Mouse (Mus musculus): Measurements from ENCODE around the gene Olfr1502. TPM values are rescaled to one million over a fixed set of nuclear protein-coding genes. Genes with fewer than 3 reads are reported as not detected.
"Not testable (repeated sequence)": the region's sequence is repeated elsewhere in the genome, so short reads cannot be mapped to it uniquely, and the experiment has no call there.

The Olfr1502 gene
- polyA plus RNA-seq (2014; fragmentation: Nextera tagmentation; extraction: Ambion mirVana): not detected in 2 replicates

DNA sequence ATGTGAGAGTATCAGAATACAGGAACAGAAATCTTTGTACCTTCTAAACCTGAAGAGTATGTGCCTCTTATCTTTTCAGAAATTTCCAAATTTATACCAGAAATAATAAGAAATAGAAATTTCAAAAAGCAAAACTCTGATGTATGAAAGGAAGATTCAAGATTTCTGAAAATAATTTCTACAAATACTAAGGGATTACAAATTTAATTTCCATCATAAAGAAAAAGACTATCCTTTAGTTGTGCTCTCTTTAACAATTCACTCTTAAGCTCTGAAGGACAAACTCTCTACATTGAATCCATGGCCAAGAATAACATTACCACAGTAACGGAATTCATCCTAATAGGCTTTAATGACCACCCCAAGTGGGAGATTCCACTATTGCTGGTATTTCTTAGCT is at the start of gene Olfr1502:
Gene Olfr1502 (plus strand): TSS at position 301 of the 400 bp plus-strand sequence.
- Histone ChIP-seq H3K9ac (ENCODE audit: low read length) (no peak within 1 kb of the TSS), H3K27ac (replicated peaks in 1 of 2; ENCODE audit: control insufficient read depth in 1 of 2, insufficient read depth in 1 of 2, low read depth in 2 of 2, low read length in 2 of 2) (no peak within 1 kb of the TSS), H3K4me2 (ENCODE audit: low read length) (no peak within 1 kb of the TSS), H3K36me3 (ENCODE audit: control insufficient read depth, insufficient read depth, low read length) (no peaks in the 10 kb centered on the region), H3K4me3 (ENCODE audit: control insufficient read depth in 1 of 2, insufficient read depth in 1 of 2, low read depth in 1 of 2, low read length in 2 of 2) (no peak within 1 kb of the TSS), H3K4me1 (ENCODE audit: control insufficient read depth in 2 of 2, insufficient read depth in 2 of 2, low read length in 2 of 2) (no peaks in the 10 kb centered on the region), H3K9me3 (ENCODE audit: control insufficient read depth, low read length) (no peaks in the 10 kb centered on the region), H3K27me3 (ENCODE audit: control insufficient read depth, insufficient read depth, low read length) (no peaks in the 10 kb centered on the region)
- 58% methylated on average over 1 of the region's 1 CpGs for WGBS
- ATAC-seq (ENCODE audit: insufficient number of reproducible peaks, insufficient read depth, low FRiP score, low read depth): no peak

GRCm38 (mm10) chr19:13812823-13813222 is 48.8 kb upstream of the Olfr1502 start:
- 60% methylated on average over 2 of the region's 2 CpGs for WGBS
- Histone ChIP-seq H3K4me1 (ENCODE audit: control insufficient read depth in 2 of 2, insufficient read depth in 2 of 2, low read length in 2 of 2) (no peaks in the 10 kb centered on the region), H3K4me3 (ENCODE audit: control insufficient read depth in 1 of 2, insufficient read depth in 1 of 2, low read depth in 1 of 2, low read length in 2 of 2) (no peak overlapping the region), H3K36me3 (ENCODE audit: control insufficient read depth, insufficient read depth, low read length) (no peaks in the 10 kb centered on the region), H3K9me3 (ENCODE audit: control insufficient read depth, low read length) (no peaks in the 10 kb centered on the region), H3K27ac (replicated peaks in 1 of 2; ENCODE audit: control insufficient read depth in 1 of 2, insufficient read depth in 1 of 2, low read depth in 2 of 2, low read length in 2 of 2) (no peak overlapping the region), H3K9ac (ENCODE audit: low read length) (no peak overlapping the region), H3K27me3 (ENCODE audit: control insufficient read depth, insufficient read depth, low read length) (no peaks in the 10 kb centered on the region), H3K4me2 (ENCODE audit: low read length) (no peak overlapping the region)
- ATAC-seq (ENCODE audit: insufficient number of reproducible peaks, insufficient read depth, low FRiP score, low read depth): no peak

- no peak overlapping the region for H3K4me3 ChIP-seq (ENCODE audit: control insufficient read depth in 1 of 2, insufficient read depth in 1 of 2, low read depth in 1 of 2, low read length in 2 of 2)
- no peak overlapping the region for H3K9ac ChIP-seq (ENCODE audit: low read length)
- no peaks in the 10 kb centered on the region for H3K27me3 ChIP-seq (ENCODE audit: control insufficient read depth, insufficient read depth, low read length)
- H3K4me2 ChIP-seq (ENCODE audit: low read length): no peak overlapping the region
- no peaks in the 10 kb centered on the region for H3K4me1 ChIP-seq (ENCODE audit: control insufficient read depth in 2 of 2, insufficient read depth in 2 of 2, low read length in 2 of 2)
- no peak for ATAC-seq (ENCODE audit: insufficient number of reproducible peaks, insufficient read depth, low FRiP score, low read depth)
- H3K9me3 ChIP-seq (ENCODE audit: control insufficient read depth, low read length): no peaks in the 10 kb centered on the region
- no peaks in the 10 kb centered on the region for H3K36me3 ChIP-seq (ENCODE audit: control insufficient read depth, insufficient read depth, low read length)
- WGBS: 24% methylated on average over 5 of the region's 5 CpGs
- H3K27ac ChIP-seq (replicated peaks in 1 of 2; ENCODE audit: control insufficient read depth in 1 of 2, insufficient read depth in 1 of 2, low read depth in 2 of 2, low read length in 2 of 2): no peak overlapping the region
Measured at GRCm38 (mm10) chr19:13818827-13819226, 42.8 kb upstream of the Olfr1502 start.

DNA sequence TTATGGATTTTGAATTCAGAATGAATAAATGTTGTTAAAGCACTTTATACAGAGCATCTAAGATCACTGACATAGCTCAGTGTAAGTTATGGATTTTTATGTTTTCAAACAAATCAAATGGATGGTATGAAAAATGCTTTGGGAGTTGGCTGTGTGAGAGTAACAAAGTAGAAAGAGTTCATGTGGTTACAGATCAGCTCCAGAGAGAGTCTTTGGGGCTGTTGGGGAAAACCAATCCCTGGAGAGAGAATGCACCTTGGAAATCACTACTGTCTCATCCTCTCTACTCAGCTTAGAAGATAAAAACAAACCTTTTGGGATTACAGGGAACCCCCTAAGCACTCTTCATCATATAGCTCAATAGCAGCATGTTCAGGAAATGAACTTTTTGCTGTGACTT is 42.2 kb upstream of the Olfr1502 start, which contains the start of gene Olfr1499:
Gene Olfr1499 (minus strand): TSS at position 101 of the 400 bp plus-strand sequence.
- Histone ChIP-seq H3K9ac (ENCODE audit: low read length) (no peak within 1 kb of the TSS), H3K27me3 (ENCODE audit: control insufficient read depth, insufficient read depth, low read length) (no peaks in the 10 kb centered on the region), H3K4me2 (ENCODE audit: low read length) (no peak within 1 kb of the TSS), H3K27ac (replicated peaks in 1 of 2; ENCODE audit: control insufficient read depth in 1 of 2, insufficient read depth in 1 of 2, low read depth in 2 of 2, low read length in 2 of 2) (no peak within 1 kb of the TSS), H3K4me3 (ENCODE audit: control insufficient read depth in 1 of 2, insufficient read depth in 1 of 2, low read depth in 1 of 2, low read length in 2 of 2) (no peak within 1 kb of the TSS), H3K4me1 (ENCODE audit: control insufficient read depth in 2 of 2, insufficient read depth in 2 of 2, low read length in 2 of 2) (no peaks in the 10 kb centered on the region), H3K9me3 (ENCODE audit: control insufficient read depth, low read length) (no peaks in the 10 kb centered on the region), H3K36me3 (ENCODE audit: control insufficient read depth, insufficient read depth, low read length) (no peaks in the 10 kb centered on the region)
- no peak for ATAC-seq (ENCODE audit: insufficient number of reproducible peaks, insufficient read depth, low FRiP score, low read depth)

- no peaks in the 10 kb centered on the region for H3K36me3 ChIP-seq (ENCODE audit: control insufficient read depth, insufficient read depth, low read length)
- H3K4me2 ChIP-seq (ENCODE audit: low read length): no peak overlapping the region
- H3K9ac ChIP-seq (ENCODE audit: low read length): no peak overlapping the region
- 46% methylated on average over 5 of the region's 5 CpGs for WGBS
- no peaks in the 10 kb centered on the region for H3K4me1 ChIP-seq (ENCODE audit: control insufficient read depth in 2 of 2, insufficient read depth in 2 of 2, low read length in 2 of 2)
- H3K4me3 ChIP-seq (ENCODE audit: control insufficient read depth in 1 of 2, insufficient read depth in 1 of 2, low read depth in 1 of 2, low read length in 2 of 2): no peak overlapping the region
- no peaks in the 10 kb centered on the region for H3K27me3 ChIP-seq (ENCODE audit: control insufficient read depth, insufficient read depth, low read length)
- H3K9me3 ChIP-seq (ENCODE audit: control insufficient read depth, low read length): no peaks in the 10 kb centered on the region
- H3K27ac ChIP-seq (replicated peaks in 1 of 2; ENCODE audit: control insufficient read depth in 1 of 2, insufficient read depth in 1 of 2, low read depth in 2 of 2, low read length in 2 of 2): no peak overlapping the region
- no peak for ATAC-seq (ENCODE audit: insufficient number of reproducible peaks, insufficient read depth, low FRiP score, low read depth)
Measured at GRCm38 (mm10) chr19:13820847-13821246, 40.7 kb upstream of the Olfr1502 start.

DNA sequence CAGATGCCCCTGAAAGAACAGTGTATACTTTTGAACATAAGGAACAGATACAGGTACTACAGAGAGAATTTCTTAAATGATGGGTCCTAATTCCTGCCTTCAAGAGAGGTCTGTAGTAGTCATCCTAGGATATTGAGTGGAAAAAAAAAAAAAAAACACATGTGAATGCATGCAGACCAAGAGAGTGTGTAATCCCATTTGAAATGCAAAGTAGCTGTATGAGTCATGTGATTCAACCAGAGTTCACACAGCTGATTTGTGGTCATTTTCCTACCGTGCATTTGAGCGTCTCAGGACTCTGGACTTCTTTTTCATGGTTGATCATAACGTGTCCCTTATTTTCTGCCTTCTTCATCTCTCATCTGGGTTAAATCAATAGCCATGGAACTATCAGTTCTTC is 33.1 kb upstream of the Olfr1502 start:
- no peak overlapping the region for H3K4me2 ChIP-seq (ENCODE audit: low read length)
- no peak overlapping the region for H3K9ac ChIP-seq (ENCODE audit: low read length)
- no peak overlapping the region for H3K4me3 ChIP-seq (ENCODE audit: control insufficient read depth in 1 of 2, insufficient read depth in 1 of 2, low read depth in 1 of 2, low read length in 2 of 2)
- H3K9me3 ChIP-seq (ENCODE audit: control insufficient read depth, low read length): no peaks in the 10 kb centered on the region
- no peaks in the 10 kb centered on the region for H3K36me3 ChIP-seq (ENCODE audit: control insufficient read depth, insufficient read depth, low read length)
- no peak for ATAC-seq (ENCODE audit: insufficient number of reproducible peaks, insufficient read depth, low FRiP score, low read depth)
- H3K4me1 ChIP-seq (ENCODE audit: control insufficient read depth in 2 of 2, insufficient read depth in 2 of 2, low read length in 2 of 2): no peaks in the 10 kb centered on the region
- 76% methylated on average over 3 of the region's 3 CpGs for WGBS
- H3K27me3 ChIP-seq (ENCODE audit: control insufficient read depth, insufficient read depth, low read length): no peaks in the 10 kb centered on the region
- H3K27ac ChIP-seq (replicated peaks in 1 of 2; ENCODE audit: control insufficient read depth in 1 of 2, insufficient read depth in 1 of 2, low read depth in 2 of 2, low read length in 2 of 2): no peak overlapping the region

- H3K4me1 ChIP-seq (ENCODE audit: control insufficient read depth in 2 of 2, insufficient read depth in 2 of 2, low read length in 2 of 2): no peaks in the 10 kb centered on the region
Measured at GRCm38 (mm10) chr19:13830388-13830787, 31.2 kb upstream of the Olfr1502 start, which contains the start of gene Olfr1500. TSS of gene Olfr1500 (minus strand) at chr19:13830488.

DNA sequence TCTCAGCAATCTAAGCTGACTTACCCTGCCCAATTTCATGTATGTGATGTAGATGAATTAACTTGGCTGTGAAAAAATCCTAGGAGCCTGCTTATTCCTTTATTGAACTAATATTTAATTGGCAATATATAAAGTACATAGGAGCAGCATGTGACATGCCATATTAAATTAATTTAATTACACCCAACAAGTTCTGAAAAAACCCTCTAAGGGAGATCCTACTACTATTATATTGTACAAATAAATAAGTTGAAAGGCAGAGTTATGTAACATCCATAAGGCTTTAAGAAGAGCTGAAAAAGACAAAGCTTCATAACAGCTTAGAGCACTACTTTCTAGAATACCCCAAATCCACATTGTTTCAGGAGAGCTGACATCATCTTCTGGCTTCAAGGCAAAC is 11.0 kb upstream of the Olfr1502 start, which contains the start of gene Olfr1501:
Gene Olfr1501 (minus strand): TSS at position 101 of the 400 bp plus-strand sequence.
- not testable (repeated sequence) for H3K9ac ChIP-seq (ENCODE audit: low read length); H3K9me3 ChIP-seq (ENCODE audit: control insufficient read depth, low read length); H3K4me1 ChIP-seq (ENCODE audit: control insufficient read depth in 2 of 2, insufficient read depth in 2 of 2, low read length in 2 of 2); H3K4me3 ChIP-seq (ENCODE audit: control insufficient read depth in 1 of 2, insufficient read depth in 1 of 2, low read depth in 1 of 2, low read length in 2 of 2); ATAC-seq (ENCODE audit: insufficient number of reproducible peaks, insufficient read depth, low FRiP score, low read depth); H3K36me3 ChIP-seq (ENCODE audit: control insufficient read depth, insufficient read depth, low read length); H3K27ac ChIP-seq (replicated peaks in 1 of 2; ENCODE audit: control insufficient read depth in 1 of 2, insufficient read depth in 1 of 2, low read depth in 2 of 2, low read length in 2 of 2); H3K27me3 ChIP-seq (ENCODE audit: control insufficient read depth, insufficient read depth, low read length); H3K4me2 ChIP-seq (ENCODE audit: low read length)

More at GRCm38 (mm10) chr19:13830388-13830787, 31.2 kb upstream of the Olfr1502 start, which contains the start of gene Olfr1500:
- Histone ChIP-seq H3K9ac (ENCODE audit: low read length) (no peak within 1 kb of the TSS), H3K27ac (replicated peaks in 1 of 2; ENCODE audit: control insufficient read depth in 1 of 2, insufficient read depth in 1 of 2, low read depth in 2 of 2, low read length in 2 of 2) (no peak within 1 kb of the TSS), H3K4me2 (ENCODE audit: low read length) (no peak within 1 kb of the TSS), H3K4me3 (ENCODE audit: control insufficient read depth in 1 of 2, insufficient read depth in 1 of 2, low read depth in 1 of 2, low read length in 2 of 2) (no peak within 1 kb of the TSS), H3K9me3 (ENCODE audit: control insufficient read depth, low read length) (no peaks in the 10 kb centered on the region), H3K36me3 (ENCODE audit: control insufficient read depth, insufficient read depth, low read length) (no peaks in the 10 kb centered on the region), H3K27me3 (ENCODE audit: control insufficient read depth, insufficient read depth, low read length) (no peaks in the 10 kb centered on the region)
- ATAC-seq (ENCODE audit: insufficient number of reproducible peaks, insufficient read depth, low FRiP score, low read depth): no peak

Data from heart, embryonic 14.5 days (tissue).